Mouse (Mus musculus) lung, adult 2 months (tissue): ENCODE measurements at regions not wholly inside any gene's neighbourhood (a gene's known extent, or its start where the extent isn't known, plus 50 kb on each side); places are given as distances from the start of the nearest gene placed in this dataset.

ENCODE experiments used
- DNase-seq: peaks from one replicate; pipeline ENCODE4 v3.0.0; 2022
- H3K4me1 ChIP-seq: fragments of 200-500 bp; 2 replicates; pipeline ENCODE4 v1.6.1; 2011; ENCODE audit warnings: low read length; ENCODE audit not compliant: control insufficient read depth, insufficient read depth
- H3K4me3 ChIP-seq: fragments of 200-500 bp; replicated peaks from 2 replicates; pipeline ENCODE3; 2011; ENCODE audit warnings: low read depth, mild to moderate bottlenecking, control low read depth, low read length; ENCODE audit errors: extremely low read depth
- CTCF ChIP-seq: fragments of 200-500 bp; IDR thresholded peaks from 2 replicates; pipeline ENCODE4 v1.5.1; 2011; ENCODE audit warnings: mild to moderate bottlenecking, low read length, control low read depth; ENCODE audit not compliant: insufficient read depth
- POLR2A ChIP-seq: fragments of 200-500 bp; IDR thresholded peaks from 2 replicates; pipeline ENCODE4 v1.6.1; 2011; ENCODE audit warnings: low read depth, mild to moderate bottlenecking, control low read depth, low read length, borderline replicate concordance; ENCODE audit errors: extremely low read depth
- WGBS: fragments of 180-500 bp; shearing (Covaris S2); methylation state at CpG from one replicate; pipeline ENCODE4 v1.1.7; 2018; 5-methylcytosine and 5-hydroxymethylcytosine counted together

DNA sequence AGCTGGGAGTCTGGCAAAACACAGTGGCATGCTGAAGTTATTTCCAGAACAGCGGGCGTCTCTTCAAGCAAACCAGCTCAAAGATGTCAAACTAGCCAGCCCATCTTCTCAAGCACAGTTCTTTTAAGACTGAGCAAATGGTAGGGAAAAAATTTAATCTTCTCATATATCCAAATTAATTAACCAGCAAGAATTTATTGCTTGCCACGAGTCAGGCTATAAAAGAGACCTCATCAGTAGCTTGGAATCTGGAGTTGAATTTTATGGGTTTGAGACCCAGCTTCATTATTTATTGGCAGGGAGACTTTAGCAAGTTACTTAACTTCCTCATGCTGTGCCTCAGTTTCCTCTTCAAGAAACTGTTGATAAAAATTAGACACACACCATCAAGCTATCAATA lies 742.5 kb upstream of the Tmpo start:
- no peak for TF ChIP-seq POLR2A
- DNase-seq: no peak
- no peak overlapping the region for H3K4me3 ChIP-seq
- 86% methylated on average over 3 of the region's 3 CpGs for WGBS
- H3K4me1 ChIP-seq: no peaks in the 10 kb centered on the region

DNA sequence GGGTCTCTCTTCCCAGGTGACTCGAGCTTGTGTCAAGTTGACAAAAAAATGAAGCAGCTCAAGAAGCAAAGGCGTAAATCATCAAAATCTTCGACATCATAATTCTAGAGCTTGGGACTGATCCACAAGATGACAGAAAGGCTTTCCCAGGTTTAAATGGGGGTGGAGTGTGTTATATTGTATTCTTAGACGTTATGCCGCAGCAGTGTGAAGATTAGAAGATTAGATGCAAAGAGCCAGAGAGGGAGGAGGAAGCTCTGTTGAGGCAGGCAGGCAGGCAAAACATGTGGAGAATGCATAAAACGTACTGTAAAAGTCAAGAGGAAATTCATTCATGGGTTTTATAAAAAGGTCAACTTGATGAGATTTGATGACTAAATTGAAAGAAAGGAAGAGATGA lies 708.7 kb upstream of the Tmpo start:
- no peak overlapping the region for H3K4me3 ChIP-seq
- DNase-seq: no peak
- no peaks in the 10 kb centered on the region for H3K4me1 ChIP-seq
- WGBS: 77% methylated on average over 6 of the region's 6 CpGs
- TF ChIP-seq POLR2A (no peak), CTCF (no peak)

DNA sequence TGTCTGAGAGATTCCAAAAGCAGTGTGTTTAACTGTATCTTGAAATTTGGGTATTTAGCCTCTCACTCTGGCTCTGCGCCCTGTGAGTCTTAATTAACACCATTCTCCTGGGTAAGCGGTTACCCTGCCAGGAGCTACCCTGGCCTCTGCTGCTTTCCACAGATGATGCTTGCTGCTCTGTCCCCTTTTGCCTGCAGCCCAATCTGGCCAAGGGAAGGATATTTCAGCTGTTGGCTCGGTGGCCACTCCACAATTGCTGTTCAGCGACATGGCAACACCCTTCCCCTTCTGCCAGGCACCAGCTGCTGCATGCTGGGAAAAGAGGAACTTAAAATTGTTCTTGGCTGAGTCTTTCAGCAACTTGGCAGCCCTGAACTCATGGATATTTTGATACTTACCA lies 707.4 kb upstream of the Tmpo start:
- no peak overlapping the region for H3K4me3 ChIP-seq
- DNase-seq: no peak
- WGBS: 63% methylated on average over 4 of the region's 4 CpGs
- TF ChIP-seq CTCF: no peak
- no peak for TF ChIP-seq POLR2A
- no peaks in the 10 kb centered on the region for H3K4me1 ChIP-seq

DNA sequence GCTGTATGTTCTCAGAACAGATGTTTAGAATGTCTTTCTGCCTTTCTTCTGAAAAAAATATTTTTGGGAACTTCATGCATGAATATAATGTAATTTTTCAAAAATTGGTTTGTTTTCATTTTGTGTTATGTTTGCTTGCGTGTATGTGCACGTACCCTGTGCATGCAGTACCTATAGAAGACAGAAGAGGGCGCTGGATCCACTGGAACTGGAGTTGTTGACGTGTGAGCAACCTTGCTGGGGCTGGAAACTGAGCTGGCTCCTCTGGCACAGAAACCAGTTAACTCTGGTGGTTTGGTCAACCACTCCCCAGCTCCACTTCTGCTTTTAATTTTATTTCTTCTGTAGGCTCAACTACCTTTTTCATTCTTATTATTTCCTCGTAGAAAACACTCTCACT lies 702.0 kb upstream of the Tmpo start:
- 68% methylated on average over 5 of the region's 5 CpGs for WGBS
- peak; percentile 4 for DNase-seq
- no peak for TF ChIP-seq POLR2A
- TF ChIP-seq CTCF: peak; percentile 26; the same call in 1 of the 2 replicates
- Histone ChIP-seq H3K4me1 (no peaks in the 10 kb centered on the region), H3K4me3 (no peak overlapping the region)

DNA sequence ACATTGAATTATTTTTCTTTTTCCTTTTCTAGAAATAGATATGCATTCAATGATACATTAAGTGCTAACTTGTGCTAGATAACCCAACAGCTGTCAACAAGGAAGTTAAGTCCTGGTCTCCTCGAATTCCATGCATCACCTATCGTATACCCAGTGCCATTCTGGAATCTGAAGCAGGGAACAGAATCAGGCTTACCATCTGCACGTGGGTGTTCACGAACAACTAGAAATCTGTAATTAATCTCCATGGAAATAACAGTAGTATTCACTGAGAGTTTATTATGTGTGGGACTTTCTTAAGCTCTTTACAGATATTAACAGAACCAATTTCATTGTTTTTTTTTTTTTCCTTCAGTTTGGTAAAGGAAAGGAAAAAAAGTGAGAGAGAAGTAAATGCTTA lies 701.4 kb upstream of the Tmpo start:
- H3K4me3 ChIP-seq: no peak overlapping the region
- no peak for TF ChIP-seq CTCF
- TF ChIP-seq POLR2A: no peak
- 75% methylated on average over 4 of the region's 4 CpGs for WGBS
- no peak for DNase-seq
- no peaks in the 10 kb centered on the region for H3K4me1 ChIP-seq

DNA sequence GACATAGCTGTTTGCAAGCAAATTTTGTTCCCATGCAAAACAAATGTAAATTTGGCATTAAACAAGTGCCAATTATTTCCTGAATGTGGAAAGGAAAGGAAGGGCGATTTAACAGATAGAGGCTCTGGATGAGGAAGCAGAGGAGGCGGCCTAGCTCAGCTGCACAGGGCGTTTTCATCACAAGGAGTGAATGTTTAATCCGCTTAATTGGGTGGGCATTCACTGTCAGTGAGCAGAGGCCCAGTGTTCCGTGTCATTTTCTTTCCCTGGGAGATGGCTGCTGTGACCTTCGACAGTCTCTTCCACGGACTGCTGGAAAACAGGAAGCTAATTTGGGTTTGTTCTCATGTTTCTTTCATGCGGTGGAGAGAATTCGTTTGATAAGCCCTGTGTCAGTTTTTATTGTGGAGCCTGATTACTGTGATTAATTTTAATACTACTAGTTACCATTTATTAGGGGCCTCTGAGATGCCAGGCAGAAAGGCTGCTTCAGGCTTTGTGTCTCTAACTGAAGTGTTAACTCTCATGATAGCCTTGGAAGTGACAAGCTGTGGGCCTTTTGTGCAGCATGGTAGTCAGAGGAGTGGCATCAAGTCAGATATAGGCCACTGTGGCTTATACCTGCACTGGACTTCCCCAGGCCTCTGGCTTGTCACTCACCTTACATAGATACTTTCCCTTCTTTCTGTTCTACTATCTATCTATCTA lies 700.6 kb upstream of the Tmpo start:
- no peak for TF ChIP-seq POLR2A
- TF ChIP-seq CTCF: no peak
- whole genome bisulfite sequencing: 55% methylated on average over 9 of the region's 9 CpGs
- Histone ChIP-seq H3K4me3 (no peak overlapping the region), H3K4me1 (no peaks in the 10 kb centered on the region)
- DNase-seq: no peak

DNA sequence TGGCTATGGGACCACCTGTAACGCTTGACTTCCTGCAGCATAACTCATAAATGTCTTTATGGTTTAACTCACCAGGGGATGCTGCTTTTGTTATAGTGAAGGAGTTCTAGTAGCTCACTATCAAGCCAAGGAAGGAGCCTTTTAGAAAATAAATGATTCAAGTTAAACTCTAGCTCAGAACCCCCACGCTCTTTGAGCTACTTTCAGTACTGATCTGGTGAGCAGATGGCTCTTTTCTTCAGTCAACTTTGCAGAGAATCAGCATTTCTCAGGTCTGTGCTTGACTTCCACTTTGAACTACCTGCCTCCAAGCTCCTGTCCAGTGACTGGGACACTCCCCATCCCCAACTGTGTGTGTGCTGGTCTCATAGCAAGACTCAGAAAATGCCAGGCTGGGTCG lies 694.3 kb upstream of the Tmpo start:
- H3K4me1 ChIP-seq: no peaks in the 10 kb centered on the region
- no peak for TF ChIP-seq CTCF
- TF ChIP-seq POLR2A: no peak
- DNase-seq: no peak
- no peak overlapping the region for H3K4me3 ChIP-seq
- 73% methylated on average over 3 of the region's 3 CpGs for WGBS

DNA sequence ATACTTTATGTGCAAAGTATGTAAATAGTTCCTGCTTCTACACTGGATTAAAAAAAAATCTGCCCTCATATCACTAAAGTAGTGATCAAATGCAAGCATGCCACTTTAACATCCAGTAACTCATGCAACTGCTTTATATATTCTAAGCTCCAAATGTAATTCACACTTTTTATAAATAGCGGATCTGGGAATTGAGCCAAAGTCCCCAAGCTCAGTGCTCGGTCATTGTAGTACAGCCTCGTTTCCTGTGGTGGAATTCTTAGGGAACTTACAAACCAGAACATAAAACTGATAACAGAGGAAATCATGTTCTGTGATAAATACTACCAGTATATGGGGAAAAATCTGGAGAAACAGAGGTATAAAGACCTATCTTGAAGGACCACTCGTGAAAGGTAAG lies 690.1 kb upstream of the Tmpo start:
- TF ChIP-seq CTCF: no peak
- 16% methylated on average over 4 of the region's 4 CpGs for WGBS
- DNase-seq: no peak

DNA sequence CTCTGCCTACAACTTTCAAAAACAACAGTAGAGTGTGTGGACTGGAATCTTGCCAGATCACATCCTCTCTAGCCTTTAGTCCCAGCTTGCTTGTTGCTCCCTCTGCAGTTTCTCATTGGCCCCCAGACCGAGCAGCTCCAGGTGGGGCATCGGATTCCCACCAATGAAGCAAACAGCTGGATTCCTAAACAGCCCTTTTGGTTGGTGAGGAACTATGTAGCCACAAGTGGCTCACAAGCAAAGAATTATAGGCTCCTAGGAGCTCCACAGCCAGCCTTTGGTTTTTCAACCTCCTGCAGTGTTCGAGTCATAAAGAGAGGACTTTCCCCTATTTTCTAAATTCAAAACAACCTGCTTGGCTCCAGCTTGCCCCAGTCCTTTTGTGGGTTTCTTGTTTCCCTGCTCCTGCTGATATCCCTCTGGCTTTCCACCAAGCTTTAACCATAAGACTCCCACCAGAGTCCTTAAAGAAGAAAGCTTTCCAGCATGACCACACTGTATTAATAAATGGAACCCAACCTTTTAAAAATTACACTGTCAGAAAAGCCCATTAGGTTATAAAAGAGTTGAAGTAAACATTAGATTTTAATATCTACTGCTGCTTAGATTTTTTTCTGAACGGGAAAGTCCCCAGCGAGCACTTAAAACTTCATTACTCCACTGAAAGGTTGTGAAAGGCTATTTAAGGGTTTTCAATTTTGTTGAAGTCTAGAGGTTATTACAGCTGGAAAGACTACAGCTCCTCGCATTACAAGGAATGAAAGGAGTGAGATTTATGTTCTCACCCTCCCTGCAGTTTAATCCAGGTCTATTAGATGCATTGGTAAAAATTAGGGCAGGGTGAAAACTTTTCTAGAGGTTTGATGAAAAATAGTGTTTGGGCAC lies 677.8 kb upstream of the Tmpo start:
- 42% methylated on average over 6 of the region's 6 CpGs for WGBS

More for the DNA sequence above, 690.1 kb upstream of the Tmpo start:
- Histone ChIP-seq H3K4me3 (no peak overlapping the region), H3K4me1 (no peaks in the 10 kb centered on the region)

DNA sequence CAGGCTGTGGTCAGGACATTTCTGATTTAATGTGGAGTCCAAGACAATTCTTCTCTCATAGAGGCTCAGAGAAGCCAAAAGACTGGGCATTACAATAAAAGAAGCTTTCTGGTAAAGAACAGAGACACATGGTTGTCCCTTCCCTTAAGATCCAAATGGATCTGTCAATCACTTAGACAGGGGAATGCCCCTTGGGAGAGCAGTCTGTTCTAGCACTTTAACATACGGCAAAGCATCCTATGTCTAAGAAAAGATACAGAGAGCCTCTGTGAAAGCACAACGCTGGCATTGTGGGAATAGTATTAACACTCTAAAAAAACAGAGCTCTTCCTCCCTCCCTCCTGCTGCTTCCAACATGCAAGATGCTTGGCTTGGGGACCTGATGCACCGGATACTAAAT lies 646.0 kb upstream of the Tmpo start:
- TF ChIP-seq CTCF (no peak), POLR2A (no peak)
- WGBS: 71% methylated on average over 3 of the region's 3 CpGs
- Histone ChIP-seq H3K4me3 (no peak overlapping the region), H3K4me1 (no peaks in the 10 kb centered on the region)
- no peak for DNase-seq

More for the DNA sequence above, 677.8 kb upstream of the Tmpo start:
- TF ChIP-seq POLR2A: no peak
- no peak for TF ChIP-seq CTCF
- Histone ChIP-seq H3K4me3 (no peak overlapping the region), H3K4me1 (no peaks in the 10 kb centered on the region)
- no peak for DNase-seq
